Mouse (Mus musculus) left cerebral cortex, adult 18-20 months (tissue): ENCODE measurements around the gene Cux2. TPM values are rescaled to one million over a fixed set of nuclear protein-coding genes. Genes with fewer than 3 reads are reported as not detected.
A peak's percentile ranks its signal among the peaks of the same experiment; 100 is the strongest.
"Not testable (repeated sequence)": the region's sequence is repeated elsewhere in the genome, so short reads cannot be mapped to it uniquely, and the experiment has no call there.

Experiments used
- DNase-seq, 2 experiments: peaks; one replicate each; pipeline ENCODE4 v3.0.0; 2021 to 2022; ENCODE audit warnings: low spot score in 2 of 2, mixed read lengths in 1 of 2
- total RNA-seq, 2 experiments: library from RNA; stranded (reverse); gene quantifications; 2 replicates each; pipeline ENCODE4 v1.2.3; 2021

Gene Cux2
- total RNA-seq, 2 experiments from 2014 or later: 192 to 210 TPM

GRCm38 (mm10) chr5:121876901-121877300 is 173.0 kb downstream of the Cux2 start:
- DNase-seq: no peak

GRCm38 (mm10) chr5:121875041-121875440 is 174.9 kb downstream of the Cux2 start:
- no peak for DNase-seq

- DNase-seq: peak; percentile 83 to 90
Observed at GRCm38 (mm10) chr5:121872158-121872557, 177.7 kb downstream of the Cux2 start.

- no peak for DNase-seq
Observed at GRCm38 (mm10) chr5:121871515-121872030, 178.3 kb downstream of the Cux2 start.

- no peak for DNase-seq
Observed at GRCm38 (mm10) chr5:121870832-121871231, 179.1 kb downstream of the Cux2 start.

- no peak for DNase-seq
Observed at GRCm38 (mm10) chr5:121867963-121868362, 181.9 kb downstream of the Cux2 start.

GRCm38 (mm10) chr5:121864330-121864729 is 185.6 kb downstream of the Cux2 start:
- no peak for DNase-seq

- DNase-seq: no peak
Observed at GRCm38 (mm10) chr5:121861964-121862363, 187.9 kb downstream of the Cux2 start.

GRCm38 (mm10) chr5:121858427-121858826 is 191.5 kb downstream of the Cux2 start:
- DNase-seq: no peak

GRCm38 (mm10) chr5:121856740-121857139 is 193.2 kb downstream of the Cux2 start:
- DNase-seq: no peak

GRCm38 (mm10) chr5:121854768-121855167 is 195.1 kb downstream of the Cux2 start:
- DNase-seq: no peak

GRCm38 (mm10) chr5:121853368-121854051 is 196.4 kb downstream of the Cux2 start:
- no peak for DNase-seq

- no peak for DNase-seq
Observed at GRCm38 (mm10) chr5:121849478-121850349, 200.2 kb downstream of the Cux2 start.

GRCm38 (mm10) chr5:121848743-121849142 is 201.2 kb downstream of the Cux2 start, which contains the start of gene Pheta1:
TSS of gene Pheta1 (plus strand) at chr5:121848984.
- DNase-seq: peak; percentile 90 to 92

- DNase-seq: peak in 1 of 2 experiments; percentile 52
Observed at GRCm38 (mm10) chr5:121848035-121848519, 201.8 kb downstream of the Cux2 start.

- DNase-seq: not testable (repeated sequence)
Observed at GRCm38 (mm10) chr5:121847269-121847668, 202.6 kb downstream of the Cux2 start.

- no peak for DNase-seq
Observed at GRCm38 (mm10) chr5:121846322-121846721, 203.6 kb downstream of the Cux2 start.

- no peak for DNase-seq
Observed at GRCm38 (mm10) chr5:121845361-121845760, 204.5 kb downstream of the Cux2 start.

- DNase-seq: no peak
Observed at GRCm38 (mm10) chr5:121843138-121843905, 206.6 kb downstream of the Cux2 start.

GRCm38 (mm10) chr5:121842665-121843118 is 207.2 kb downstream of the Cux2 start:
- DNase-seq: peak; percentile 85 to 87

- DNase-seq: no peak
Observed at GRCm38 (mm10) chr5:121841973-121842372, 207.9 kb downstream of the Cux2 start.
